Mouse (Mus musculus): ENCODE data around the gene Casz1. TPM values are rescaled to one million over a fixed set of nuclear protein-coding genes. Genes with fewer than 3 reads are reported as not detected.

Casz1 gene
- total RNA-seq, 2 experiments from 2014 or later = 0.61 to 0.62 TPM

Other genes with a start within 250 kb of the Casz1 start
- gene Exosc10, start 246.0 kb upstream of the Casz1 start, total RNA-seq (2021) = 10 to 100 TPM; 47.7 to 51.5 TPM
- gene Srm, start 212.9 kb upstream of the Casz1 start, total RNA-seq (2021) = 10 to 100 TPM; 70.4 to 71.7 TPM
- 1 to 10 TPM; 3.4 to 3.9 TPM for gene Masp2, start 201.9 kb upstream of the Casz1 start, total RNA-seq (2021)
- gene Tardbp, start 177.4 kb upstream of the Casz1 start, total RNA-seq (2021) = 100 to 1,000 TPM; 195 to 227 TPM
- gene Gm572, start 161.1 kb upstream of the Casz1 start, total RNA-seq (2021) = not detected

Data from layer of hippocampus, adult 18-20 months (tissue).